Mouse (Mus musculus) erythroblast, embryonic 14.5 days (primary cell): ENCODE measurements around the gene Ntpcr.

ENCODE experiments used
- GATA1 ChIP-seq: IDR thresholded peaks from 2 replicates; pipeline ENCODE4 v1.6.1; 2012; ENCODE audit warnings: low read length, inconsistent platforms, mixed read lengths
- TAL1 ChIP-seq: IDR thresholded peaks from 3 replicates; pipeline ENCODE4 v1.6.1; 2012; ENCODE audit warnings: low read length, inconsistent platforms, mixed read lengths

- TF ChIP-seq TAL1 = no peak
- no peak for TF ChIP-seq GATA1
Observed at GRCm38 (mm10) chr8:125690961-125691360, 38.8 kb upstream of the Ntpcr start.
